Mouse (Mus musculus) midbrain, embryonic 12.5 days (tissue): Measurements from ENCODE around the gene Abcb1b. TPM values are rescaled to one million over a fixed set of nuclear protein-coding genes. Genes with fewer than 3 reads are reported as not detected.

ENCODE experiments used
- ATAC-seq: fragments of 200-750 bp; cut with Nextera tagmentation; 2 replicates; pipeline ENCODE4 v1.8.0; 2017; ENCODE audit warnings: low read depth, moderate TSS enrichment, moderate library complexity; ENCODE audit not compliant: low FRiP score
- H3K27ac ChIP-seq: fragments of 300-500 bp; sonication (generic); replicated peaks from 2 replicates; pipeline ENCODE4 v1.5.1; 2016; ENCODE audit warnings: mild to moderate bottlenecking
- H3K27me3 ChIP-seq: fragments of 300-500 bp; sonication (generic); 2 replicates; pipeline ENCODE4 v1.6.1; 2016; ENCODE audit warnings: mild to moderate bottlenecking
- H3K36me3 ChIP-seq: fragments of 300-500 bp; sonication (generic); 2 replicates; pipeline ENCODE4 v1.6.1; 2016
- H3K4me1 ChIP-seq: fragments of 300-500 bp; sonication (generic); 2 replicates; pipeline ENCODE4 v1.6.1; 2016
- H3K4me2 ChIP-seq: fragments of 300-500 bp; sonication (generic); replicated peaks from 2 replicates; pipeline ENCODE4 v1.6.1; 2016; ENCODE audit warnings: mild to moderate bottlenecking, moderate library complexity
- H3K4me3 ChIP-seq: fragments of 300-500 bp; sonication (generic); 2 replicates; pipeline ENCODE4 v1.5.1; 2016; ENCODE audit warnings: mild to moderate bottlenecking
- H3K9ac ChIP-seq: fragments of 300-500 bp; sonication (generic); replicated peaks from 2 replicates; pipeline ENCODE4 v1.6.1; 2016; ENCODE audit warnings: mild to moderate bottlenecking, moderate library complexity
- H3K9me3 ChIP-seq: fragments of 300-500 bp; sonication (generic); 2 replicates; pipeline ENCODE4 v1.6.1; 2016; ENCODE audit warnings: mild to moderate bottlenecking
- WGBS: fragments of 180-500 bp; shearing (Covaris S2); methylation state at CpG from one replicate; pipeline ENCODE4 v1.1.7; 2016; 5-methylcytosine and 5-hydroxymethylcytosine counted together
- polyA plus RNA-seq: library from polyadenylated mRNA; unstranded; fragments of >200 nt; fragmentation: Nextera tagmentation; extraction: Ambion mirVana; gene quantifications from 2 replicates; pipeline ENCODE4 v1.2.1, GENCODE M21; 2016

Gene Abcb1b
- polyA plus RNA-seq, 1 experiment from 2014 or later = 0.66 TPM

- peak; percentile 54; the same call in 1 of the 2 replicates for ATAC-seq
- H3K9me3 ChIP-seq = no peaks in the 10 kb centered on the region
- no peak overlapping the region for H3K4me2 ChIP-seq
- no peak overlapping the region for H3K4me3 ChIP-seq
- no peaks in the 10 kb centered on the region for H3K27me3 ChIP-seq
- H3K9ac ChIP-seq = no peak overlapping the region
- no peaks in the 10 kb centered on the region for H3K36me3 ChIP-seq
- H3K27ac ChIP-seq = no peak overlapping the region
- H3K4me1 ChIP-seq = no peaks in the 10 kb centered on the region
- 6% methylated on average over 1 of the region's 1 CpGs for WGBS
Measured at GRCm38 (mm10) chr5:8868019-8868418, 70.1 kb downstream of the Abcb1b start.

GRCm38 (mm10) chr5:8872979-8873915, 75.3 kb downstream of the Abcb1b start:
- Histone ChIP-seq H3K4me1 (no peaks in the 10 kb centered on the region), H3K27me3 (no peaks in the 10 kb centered on the region), H3K9ac (no peak overlapping the region), H3K4me2 (no peak overlapping the region), H3K4me3 (no peak overlapping the region), H3K36me3 (no peaks in the 10 kb centered on the region), H3K27ac (no peak overlapping the region), H3K9me3 (no peaks in the 10 kb centered on the region)
- 88% methylated on average over 6 of the region's 6 CpGs for WGBS
- no peak for ATAC-seq

- 78% methylated on average over 2 of the region's 2 CpGs for WGBS
- Histone ChIP-seq H3K4me2 (no peak overlapping the region), H3K4me3 (no peak overlapping the region)
Measured at GRCm38 (mm10) chr5:8877086-8877485, 79.1 kb downstream of the Abcb1b start.

GRCm38 (mm10) chr5:8877800-8878199, 79.9 kb downstream of the Abcb1b start:
- Histone ChIP-seq H3K4me2 (no peak overlapping the region), H3K36me3 (no peaks in the 10 kb centered on the region), H3K9ac (no peak overlapping the region), H3K27ac (no peak overlapping the region), H3K9me3 (no peaks in the 10 kb centered on the region), H3K4me3 (no peak overlapping the region), H3K4me1 (no peaks in the 10 kb centered on the region), H3K27me3 (no peaks in the 10 kb centered on the region)
- no peak for ATAC-seq
- 74% methylated on average over 5 of the region's 5 CpGs for WGBS

More at GRCm38 (mm10) chr5:8877086-8877485, 79.1 kb downstream of the Abcb1b start:
- Histone ChIP-seq H3K9me3 (no peaks in the 10 kb centered on the region), H3K36me3 (no peaks in the 10 kb centered on the region), H3K4me1 (no peaks in the 10 kb centered on the region), H3K9ac (no peak overlapping the region), H3K27me3 (no peaks in the 10 kb centered on the region), H3K27ac (no peak overlapping the region)
- ATAC-seq = no peak

- ATAC-seq = no peak
- WGBS = 82% methylated on average over 2 of the region's 2 CpGs
- no peak overlapping the region for H3K4me2 ChIP-seq
Measured at GRCm38 (mm10) chr5:8885837-8886236, 87.9 kb downstream of the Abcb1b start.

GRCm38 (mm10) chr5:8893300-8894103, 95.6 kb downstream of the Abcb1b start, which contains the start of gene Abcb4:
Abcb4 (plus strand) TSS chr5:8893717.
- 1% methylated on average over 65 of the region's 65 CpGs for WGBS
- H3K4me2 ChIP-seq = peak within 1 kb of the TSS; percentile 94
- no peak within 1 kb of the TSS for H3K27ac ChIP-seq
- H3K36me3 ChIP-seq = no peaks in the 10 kb centered on the region
- H3K4me3 ChIP-seq = peak within 1 kb of the TSS; percentile 73
- peak within 1 kb of the TSS; percentile 73 for H3K9ac ChIP-seq
- peak; percentile 95 for ATAC-seq
- H3K9me3 ChIP-seq = peaks cover 3% of the 10 kb centered on the region; the same call in 1 of the 2 replicates
- 0 out of 2 replicates have a peak, but pooled peaks cover 2% of the 10 kb centered on the region for H3K4me1 ChIP-seq
- peaks cover 23% of the 10 kb centered on the region for H3K27me3 ChIP-seq

More at GRCm38 (mm10) chr5:8885837-8886236, 87.9 kb downstream of the Abcb1b start:
- H3K9me3 ChIP-seq = peaks cover 3% of the 10 kb centered on the region; the same call in 1 of the 2 replicates
- no peaks in the 10 kb centered on the region for H3K4me1 ChIP-seq
- no peak overlapping the region for H3K27ac ChIP-seq
- H3K36me3 ChIP-seq = no peaks in the 10 kb centered on the region
- no peak overlapping the region for H3K9ac ChIP-seq
- H3K4me3 ChIP-seq = no peak overlapping the region
- no peaks in the 10 kb centered on the region for H3K27me3 ChIP-seq

GRCm38 (mm10) chr5:8894104-8894425, 96.1 kb downstream of the Abcb1b start:
- ATAC-seq = no peak

GRCm38 (mm10) chr5:8894641-8895490, 96.9 kb downstream of the Abcb1b start:
- Histone ChIP-seq H3K4me1 (0 out of 2 replicates have a peak, but pooled peaks cover 2% of the 10 kb centered on the region), H3K4me3 (no peak overlapping the region), H3K9me3 (peaks cover 3% of the 10 kb centered on the region; the same call in 1 of the 2 replicates), H3K9ac (no peak overlapping the region), H3K27ac (no peak overlapping the region), H3K36me3 (no peaks in the 10 kb centered on the region), H3K27me3 (peaks cover 23% of the 10 kb centered on the region), H3K4me2 (no peak overlapping the region)
- 73% methylated on average over 15 of the region's 15 CpGs for WGBS
- no peak for ATAC-seq

More at GRCm38 (mm10) chr5:8894104-8894425, 96.1 kb downstream of the Abcb1b start:
- H3K4me3 ChIP-seq = peak overlapping the region; percentile 73
- peaks cover 3% of the 10 kb centered on the region; the same call in 1 of the 2 replicates for H3K9me3 ChIP-seq
- WGBS = 10% methylated on average over 15 of the region's 15 CpGs
- no peaks in the 10 kb centered on the region for H3K36me3 ChIP-seq
- peak overlapping the region; percentile 73 for H3K9ac ChIP-seq
- H3K27me3 ChIP-seq = peaks cover 23% of the 10 kb centered on the region
- no peak overlapping the region for H3K27ac ChIP-seq
- 0 out of 2 replicates have a peak, but pooled peaks cover 2% of the 10 kb centered on the region for H3K4me1 ChIP-seq
- H3K4me2 ChIP-seq = peak overlapping the region; percentile 94

GRCm38 (mm10) chr5:8896198-8896597, 98.3 kb downstream of the Abcb1b start:
- Histone ChIP-seq H3K9ac (no peak overlapping the region), H3K4me1 (0 out of 2 replicates have a peak, but pooled peaks cover 2% of the 10 kb centered on the region), H3K36me3 (no peaks in the 10 kb centered on the region), H3K27me3 (peaks cover 23% of the 10 kb centered on the region), H3K4me2 (no peak overlapping the region), H3K27ac (no peak overlapping the region), H3K9me3 (no peaks in the 10 kb centered on the region), H3K4me3 (no peak overlapping the region)
- 73% methylated on average over 1 of the region's 1 CpGs for WGBS
- ATAC-seq = no peak

- H3K27ac ChIP-seq = no peak overlapping the region
- H3K4me3 ChIP-seq = no peak overlapping the region
- no peak overlapping the region for H3K4me2 ChIP-seq
- H3K36me3 ChIP-seq = no peaks in the 10 kb centered on the region
- H3K27me3 ChIP-seq = peaks cover 11% of the 10 kb centered on the region
- WGBS = 55% methylated on average over 3 of the region's 3 CpGs
- ATAC-seq = no peak
- no peak overlapping the region for H3K9ac ChIP-seq
- no peaks in the 10 kb centered on the region for H3K9me3 ChIP-seq
- H3K4me1 ChIP-seq = no peaks in the 10 kb centered on the region
Measured at GRCm38 (mm10) chr5:8898246-8898645, 100.3 kb downstream of the Abcb1b start.

- Histone ChIP-seq H3K27me3 (no peaks in the 10 kb centered on the region), H3K4me1 (peaks cover 2% of the 10 kb centered on the region; the same call in 1 of the 2 replicates), H3K9me3 (no peaks in the 10 kb centered on the region), H3K36me3 (no peaks in the 10 kb centered on the region), H3K9ac (no peak overlapping the region), H3K27ac (no peak overlapping the region), H3K4me3 (no peak overlapping the region), H3K4me2 (no peak overlapping the region)
- 88% methylated on average over 1 of the region's 1 CpGs for WGBS
- ATAC-seq = no peak
Measured at GRCm38 (mm10) chr5:8901001-8901400, 103.1 kb downstream of the Abcb1b start.
